Mouse (Mus musculus): Measurements from ENCODE around the gene Abcg8. TPM values are rescaled to one million over a fixed set of nuclear protein-coding genes. Genes with fewer than 3 reads are reported as not detected.

The Abcg8 gene
- polyA plus RNA-seq, 1 experiment from 2014 or later, result 0.40 TPM

DNA sequence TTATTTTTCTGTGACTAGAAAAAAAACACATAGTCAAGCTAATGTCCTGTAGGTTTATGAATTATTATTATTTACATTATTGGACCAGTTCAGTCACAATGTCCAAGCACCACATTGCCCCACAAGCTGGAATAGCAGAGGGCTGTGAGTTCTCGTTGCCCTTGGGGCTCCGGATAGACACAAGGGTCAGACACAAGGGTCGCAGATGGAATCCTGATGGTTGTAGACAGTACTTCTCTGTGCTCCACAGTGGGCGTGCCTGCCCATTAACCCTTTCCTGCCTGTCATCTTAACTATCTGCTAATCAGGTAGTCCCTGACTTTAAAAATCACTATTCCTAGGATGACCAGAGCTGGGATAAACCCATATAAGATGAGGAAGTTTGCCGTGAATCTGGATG, 17.9 kb upstream of the Abcg8 start:
- no peaks in the 10 kb centered on the region for H3K36me3 ChIP-seq
- no peak overlapping the region for H3K9ac ChIP-seq
- H3K9me3 ChIP-seq (replicated peaks), result no peaks in the 10 kb centered on the region
- H3K27ac ChIP-seq, result no peak overlapping the region
- H3K4me1 ChIP-seq (replicated peaks), result no peaks in the 10 kb centered on the region
- H3K4me2 ChIP-seq, result no peak overlapping the region
- no peaks in the 10 kb centered on the region for H3K27me3 ChIP-seq
- WGBS (ENCODE audit: insufficient replicate concordance), result 55% methylated on average over 5 of the region's 5 CpGs
- no peak for DNase-seq
- ATAC-seq (ENCODE audit: low read depth), result no peak
- H3K4me3 ChIP-seq (replicated peaks), result no peak overlapping the region

DNA sequence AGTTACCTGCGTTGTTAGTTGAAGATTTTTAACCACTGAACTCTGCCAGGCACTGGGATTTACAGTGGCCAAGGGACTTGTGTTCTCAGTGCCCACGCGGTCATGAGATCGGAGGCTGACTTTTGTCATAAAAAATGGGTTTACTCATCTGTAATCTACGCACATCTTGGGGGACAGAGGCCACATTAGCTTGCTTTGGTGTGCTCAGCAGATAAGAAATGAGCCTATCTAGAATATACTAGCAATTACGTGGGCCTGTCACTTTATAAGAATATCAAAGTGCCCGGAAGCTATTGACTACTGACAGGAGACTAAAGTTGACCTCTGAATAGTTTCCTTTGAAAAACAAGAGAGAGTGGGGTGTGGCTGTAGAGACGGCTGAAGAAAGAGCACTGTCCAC, 17.2 kb upstream of the Abcg8 start:
- H3K4me2 ChIP-seq, result no peak overlapping the region
- no peak overlapping the region for H3K9ac ChIP-seq
- H3K27me3 ChIP-seq, result no peaks in the 10 kb centered on the region
- ATAC-seq (ENCODE audit: low read depth), result no peak
- no peaks in the 10 kb centered on the region for H3K4me1 ChIP-seq (replicated peaks)
- H3K36me3 ChIP-seq, result no peaks in the 10 kb centered on the region
- DNase-seq, result no peak
- no peaks in the 10 kb centered on the region for H3K9me3 ChIP-seq (replicated peaks)
- no peak overlapping the region for H3K4me3 ChIP-seq (replicated peaks)
- WGBS (ENCODE audit: insufficient replicate concordance), result 70% methylated on average over 8 of the region's 8 CpGs
- no peak overlapping the region for H3K27ac ChIP-seq

DNA sequence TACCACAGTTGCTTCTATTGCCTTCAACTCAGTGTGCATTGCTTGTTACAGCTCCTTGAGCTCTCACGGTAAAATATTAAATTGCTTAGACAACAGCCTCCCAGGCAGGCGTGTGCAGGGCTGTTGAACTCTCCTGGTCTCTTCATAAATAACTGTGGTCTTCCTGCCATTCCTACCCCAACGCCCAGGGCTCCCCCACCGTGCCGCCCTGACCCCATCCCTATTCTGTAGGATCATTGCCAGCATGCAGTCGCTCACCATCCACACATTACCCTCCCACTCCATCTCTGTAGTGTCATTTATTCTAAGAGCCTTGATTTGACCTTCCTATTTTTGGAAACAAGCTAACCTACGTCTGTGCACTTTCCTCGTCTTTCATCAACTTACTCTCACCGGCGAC, 11.0 kb upstream of the Abcg8 start:
- WGBS (ENCODE audit: insufficient replicate concordance), result 64% methylated on average over 10 of the region's 10 CpGs
- no peaks in the 10 kb centered on the region for H3K4me1 ChIP-seq (replicated peaks)
- no peak overlapping the region for H3K9ac ChIP-seq
- no peak overlapping the region for H3K4me3 ChIP-seq (replicated peaks)
- DNase-seq (no peak), ATAC-seq (ENCODE audit: low read depth) (no peak)
- no peaks in the 10 kb centered on the region for H3K36me3 ChIP-seq
- no peaks in the 10 kb centered on the region for H3K27me3 ChIP-seq
- H3K27ac ChIP-seq, result no peak overlapping the region
- no peak overlapping the region for H3K4me2 ChIP-seq
- H3K9me3 ChIP-seq (replicated peaks), result no peaks in the 10 kb centered on the region

DNA sequence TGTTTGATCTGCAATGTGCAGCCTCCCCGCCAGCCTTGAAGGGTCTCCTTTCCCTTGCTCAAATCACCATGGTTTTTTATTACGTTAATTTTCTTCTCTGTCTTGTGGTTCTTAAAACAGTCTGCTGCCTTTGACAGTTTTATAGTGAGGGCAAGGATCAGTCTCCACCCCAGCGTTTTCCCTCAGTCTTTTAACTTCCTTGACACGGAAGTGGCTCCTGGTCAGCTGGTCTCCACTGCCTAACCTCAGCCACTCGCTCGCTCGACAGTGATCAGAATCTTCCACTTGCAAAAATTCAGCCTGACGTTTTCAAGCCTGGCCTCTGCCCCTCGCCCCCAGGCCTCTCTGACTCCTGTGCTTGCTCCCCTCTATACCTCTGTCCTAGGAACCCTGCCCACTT, 10.4 kb upstream of the Abcg8 start:
- DNase-seq (no peak), ATAC-seq (ENCODE audit: low read depth) (no peak)
- no peak overlapping the region for H3K4me3 ChIP-seq (replicated peaks)
- no peaks in the 10 kb centered on the region for H3K4me1 ChIP-seq (replicated peaks)
- no peaks in the 10 kb centered on the region for H3K9me3 ChIP-seq (replicated peaks)
- no peaks in the 10 kb centered on the region for H3K36me3 ChIP-seq
- H3K27me3 ChIP-seq, result no peaks in the 10 kb centered on the region
- no peak overlapping the region for H3K27ac ChIP-seq
- WGBS (ENCODE audit: insufficient replicate concordance), result 23% methylated on average over 9 of the region's 9 CpGs
- no peak overlapping the region for H3K4me2 ChIP-seq
- H3K9ac ChIP-seq, result no peak overlapping the region

DNA sequence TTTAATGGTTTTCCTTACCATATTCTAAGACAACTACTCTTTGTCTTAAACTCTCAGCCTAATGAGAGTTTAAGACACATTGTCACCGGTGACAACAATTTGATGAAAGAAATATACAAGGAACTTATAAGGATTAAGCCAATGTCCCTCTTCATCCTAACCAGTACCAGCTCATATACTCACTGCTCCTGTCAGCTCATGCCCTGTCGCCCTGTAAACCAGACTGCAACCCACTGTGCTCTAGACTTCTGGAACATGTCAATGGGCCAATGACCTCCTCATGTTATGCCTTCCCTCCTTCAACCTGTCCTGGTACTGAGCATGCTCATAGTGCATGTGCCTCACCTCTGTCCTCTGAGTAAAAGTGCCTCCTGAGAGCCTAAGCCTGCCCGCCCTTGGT, 8.3 kb upstream of the Abcg8 start:
- no peak for DNase-seq

DNA sequence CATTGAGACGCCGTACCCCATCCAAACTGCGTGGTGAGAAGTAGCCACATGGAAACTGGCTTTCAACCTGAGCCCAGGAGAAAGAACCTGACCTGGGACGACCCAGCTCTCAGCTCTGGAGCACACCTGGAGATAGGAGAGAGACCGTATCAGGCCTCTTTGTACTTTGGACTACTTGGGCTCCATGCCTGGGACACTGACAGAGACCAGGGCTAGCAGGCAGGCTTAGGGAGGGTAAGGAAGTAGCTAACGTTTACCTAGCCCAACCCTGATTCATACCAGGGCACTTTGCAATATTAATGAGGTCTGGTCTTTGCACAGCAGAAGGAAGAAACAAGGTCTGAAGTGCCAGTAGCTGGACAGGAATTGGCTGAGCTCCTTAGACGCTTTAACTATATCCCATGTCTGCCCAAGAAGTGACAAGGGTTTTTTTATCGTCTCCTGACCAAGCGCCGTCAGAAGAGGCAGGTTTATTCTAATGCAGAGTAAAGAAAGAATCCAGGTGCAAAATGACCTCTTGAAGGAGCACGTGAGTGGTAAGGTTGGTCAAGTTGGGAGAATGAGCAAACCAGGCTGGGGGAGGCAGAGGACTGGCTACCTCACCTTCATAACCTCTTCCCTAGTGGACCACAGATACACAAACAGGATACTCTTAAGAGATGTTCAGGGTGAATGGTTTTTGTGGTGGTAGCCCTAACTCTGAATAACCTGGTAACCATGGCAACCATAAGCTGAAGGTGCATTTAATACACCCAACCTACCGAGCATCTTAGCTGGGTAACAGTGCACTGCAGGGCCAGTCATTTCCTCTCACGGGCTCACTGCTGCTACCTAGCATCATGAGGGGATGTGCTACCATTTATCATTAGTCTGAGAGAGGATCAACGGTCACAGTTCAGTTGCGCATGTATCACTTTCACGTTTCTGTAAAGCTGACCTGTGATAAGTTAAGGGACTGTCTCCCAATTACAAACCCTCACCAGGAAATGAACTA, 3.4 kb upstream of the Abcg8 start:
- H3K4me2 ChIP-seq, result no peak overlapping the region
- 59% methylated on average over 16 of the region's 16 CpGs for WGBS (ENCODE audit: insufficient replicate concordance)
- H3K4me1 ChIP-seq (replicated peaks), result no peaks in the 10 kb centered on the region
- peaks cover 33% of the 10 kb centered on the region for H3K27me3 ChIP-seq
- DNase-seq (no peak), ATAC-seq (ENCODE audit: low read depth) (no peak)
- no peaks in the 10 kb centered on the region for H3K36me3 ChIP-seq
- no peak overlapping the region for H3K27ac ChIP-seq
- no peak overlapping the region for H3K4me3 ChIP-seq (replicated peaks)
- no peaks in the 10 kb centered on the region for H3K9me3 ChIP-seq (replicated peaks)
- H3K9ac ChIP-seq, result no peak overlapping the region

More for the DNA sequence above, 8.3 kb upstream of the Abcg8 start:
- H3K4me3 ChIP-seq (replicated peaks), result no peak overlapping the region
- H3K4me2 ChIP-seq, result no peak overlapping the region
- no peaks in the 10 kb centered on the region for H3K27me3 ChIP-seq
- H3K9ac ChIP-seq, result no peak overlapping the region
- H3K27ac ChIP-seq, result no peak overlapping the region
- no peaks in the 10 kb centered on the region for H3K36me3 ChIP-seq
- 67% methylated on average over 3 of the region's 3 CpGs for WGBS (ENCODE audit: insufficient replicate concordance)
- no peaks in the 10 kb centered on the region for H3K4me1 ChIP-seq (replicated peaks)
- H3K9me3 ChIP-seq (replicated peaks), result no peaks in the 10 kb centered on the region
- no peak for ATAC-seq (ENCODE audit: low read depth)

DNA sequence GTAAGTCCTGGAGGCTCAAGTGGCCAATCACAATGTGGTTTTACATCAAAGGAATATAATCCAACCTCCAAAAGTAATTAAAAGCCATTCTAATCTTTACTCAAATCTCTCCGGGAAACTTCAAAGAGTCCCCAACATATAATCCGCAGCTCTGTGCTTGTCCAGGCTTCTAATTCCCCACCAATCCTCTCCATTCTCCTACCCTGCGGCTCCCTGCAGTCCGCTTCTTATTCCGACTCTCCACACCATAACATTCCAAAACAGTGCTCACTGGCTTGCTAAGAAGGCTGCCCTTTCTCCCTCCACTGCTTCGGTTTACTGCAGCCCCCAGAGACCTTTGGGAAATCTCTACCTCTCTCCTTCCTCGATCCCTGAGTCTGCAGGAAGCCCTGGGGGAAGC, 2.1 kb upstream of the Abcg8 start:
- Histone ChIP-seq H3K4me3 (replicated peaks) (no peak overlapping the region), H3K9ac (no peak overlapping the region), H3K4me2 (no peak overlapping the region), H3K9me3 (replicated peaks) (no peaks in the 10 kb centered on the region), H3K36me3 (no peaks in the 10 kb centered on the region), H3K27ac (no peak overlapping the region), H3K27me3 (peaks cover 40% of the 10 kb centered on the region), H3K4me1 (replicated peaks) (no peaks in the 10 kb centered on the region)
- ATAC-seq (ENCODE audit: low read depth), result no peak
- DNase-seq, result no peak
- 51% methylated on average over 7 of the region's 7 CpGs for WGBS (ENCODE audit: insufficient replicate concordance)

DNA sequence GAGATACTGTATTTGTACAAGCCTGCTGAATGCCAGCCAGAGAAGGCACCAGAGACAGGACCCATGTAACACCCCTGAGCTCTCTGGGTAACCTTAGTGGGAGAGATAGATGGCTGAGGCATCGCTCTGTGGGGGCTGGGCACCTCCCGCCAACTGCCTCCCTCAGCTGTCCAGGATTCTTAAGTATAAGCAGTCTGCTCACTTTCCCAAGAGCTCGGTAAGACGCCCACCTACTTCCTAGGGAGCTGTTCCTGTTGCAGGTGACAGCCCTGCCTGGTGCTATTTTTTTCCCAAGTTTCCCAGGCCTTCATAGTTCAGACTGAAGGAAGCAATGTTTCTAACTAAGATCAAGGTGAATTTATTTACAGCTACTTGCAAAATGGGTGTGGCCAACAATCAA, 898 bp upstream of the Abcg8 start:
- H3K36me3 ChIP-seq, result no peaks in the 10 kb centered on the region
- ATAC-seq (ENCODE audit: low read depth) (no peak), DNase-seq (no peak)
- no peaks in the 10 kb centered on the region for H3K9me3 ChIP-seq (replicated peaks)
- WGBS (ENCODE audit: insufficient replicate concordance), result 53% methylated on average over 4 of the region's 4 CpGs
- no peaks in the 10 kb centered on the region for H3K4me1 ChIP-seq (replicated peaks)
- H3K27me3 ChIP-seq, result peaks cover 40% of the 10 kb centered on the region
- H3K27ac ChIP-seq, result no peak overlapping the region
- H3K4me2 ChIP-seq, result no peak overlapping the region
- no peak overlapping the region for H3K9ac ChIP-seq
- no peak overlapping the region for H3K4me3 ChIP-seq (replicated peaks)

DNA sequence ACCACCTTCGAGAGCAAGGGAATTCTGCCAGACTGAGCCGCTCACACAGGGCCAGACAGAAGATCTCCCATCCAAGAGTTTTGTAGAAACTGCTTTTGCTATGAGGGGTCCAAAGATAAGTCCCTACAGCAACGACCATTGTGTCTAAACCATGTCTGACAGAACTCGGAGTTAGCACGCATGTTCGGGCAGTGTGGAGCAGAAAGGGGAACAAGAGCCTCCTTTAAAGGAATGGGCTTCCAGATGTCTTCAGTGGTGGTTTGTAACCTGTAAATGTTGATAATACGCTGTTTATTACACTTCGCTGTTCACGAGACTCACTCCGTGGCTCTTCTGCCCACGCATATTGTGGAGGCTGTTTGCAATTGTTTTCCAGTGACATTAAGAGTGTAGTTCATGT, 1.5 kb downstream of the Abcg8 start:
- H3K36me3 ChIP-seq, result no peaks in the 10 kb centered on the region
- 61% methylated on average over 11 of the region's 11 CpGs for WGBS (ENCODE audit: insufficient replicate concordance)
- no peak overlapping the region for H3K4me3 ChIP-seq (replicated peaks)
- no peak overlapping the region for H3K27ac ChIP-seq
- DNase-seq (no peak), ATAC-seq (ENCODE audit: low read depth) (no peak)
- H3K4me2 ChIP-seq, result no peak overlapping the region
- no peaks in the 10 kb centered on the region for H3K4me1 ChIP-seq (replicated peaks)
- H3K27me3 ChIP-seq, result peaks cover 40% of the 10 kb centered on the region
- no peaks in the 10 kb centered on the region for H3K9me3 ChIP-seq (replicated peaks)
- H3K9ac ChIP-seq, result no peak overlapping the region

DNA sequence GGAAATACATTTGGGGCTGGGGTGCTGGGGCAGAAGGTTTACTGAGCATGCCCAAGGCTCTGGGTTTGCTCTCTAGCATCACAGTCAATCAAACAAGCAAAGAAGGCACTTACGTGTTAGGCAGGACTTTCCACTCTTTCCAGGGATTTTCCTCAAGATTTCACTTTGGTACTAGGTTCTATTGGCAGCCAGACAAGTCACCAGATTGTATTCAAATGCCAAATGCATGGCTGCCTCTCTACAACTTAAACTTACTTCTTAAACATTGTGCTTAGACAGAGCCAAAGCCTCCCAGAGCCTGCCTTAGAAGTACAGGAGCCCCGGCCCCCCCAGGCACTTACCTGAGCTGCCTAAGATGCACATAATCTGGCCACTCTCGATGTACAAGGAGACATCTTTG, 5.6 kb downstream of the Abcg8 start:
- Histone ChIP-seq H3K9ac (no peak overlapping the region), H3K4me1 (replicated peaks) (peaks cover 4% of the 10 kb centered on the region), H3K4me2 (no peak overlapping the region), H3K27me3 (peaks cover 15% of the 10 kb centered on the region; the same call in 1 of the 2 replicates), H3K27ac (no peak overlapping the region), H3K36me3 (no peaks in the 10 kb centered on the region), H3K4me3 (replicated peaks) (no peak overlapping the region), H3K9me3 (replicated peaks) (no peaks in the 10 kb centered on the region)
- WGBS (ENCODE audit: insufficient replicate concordance), result 60% methylated on average over 3 of the region's 3 CpGs
- no peak for ATAC-seq (ENCODE audit: low read depth)
- DNase-seq, result no peak

DNA sequence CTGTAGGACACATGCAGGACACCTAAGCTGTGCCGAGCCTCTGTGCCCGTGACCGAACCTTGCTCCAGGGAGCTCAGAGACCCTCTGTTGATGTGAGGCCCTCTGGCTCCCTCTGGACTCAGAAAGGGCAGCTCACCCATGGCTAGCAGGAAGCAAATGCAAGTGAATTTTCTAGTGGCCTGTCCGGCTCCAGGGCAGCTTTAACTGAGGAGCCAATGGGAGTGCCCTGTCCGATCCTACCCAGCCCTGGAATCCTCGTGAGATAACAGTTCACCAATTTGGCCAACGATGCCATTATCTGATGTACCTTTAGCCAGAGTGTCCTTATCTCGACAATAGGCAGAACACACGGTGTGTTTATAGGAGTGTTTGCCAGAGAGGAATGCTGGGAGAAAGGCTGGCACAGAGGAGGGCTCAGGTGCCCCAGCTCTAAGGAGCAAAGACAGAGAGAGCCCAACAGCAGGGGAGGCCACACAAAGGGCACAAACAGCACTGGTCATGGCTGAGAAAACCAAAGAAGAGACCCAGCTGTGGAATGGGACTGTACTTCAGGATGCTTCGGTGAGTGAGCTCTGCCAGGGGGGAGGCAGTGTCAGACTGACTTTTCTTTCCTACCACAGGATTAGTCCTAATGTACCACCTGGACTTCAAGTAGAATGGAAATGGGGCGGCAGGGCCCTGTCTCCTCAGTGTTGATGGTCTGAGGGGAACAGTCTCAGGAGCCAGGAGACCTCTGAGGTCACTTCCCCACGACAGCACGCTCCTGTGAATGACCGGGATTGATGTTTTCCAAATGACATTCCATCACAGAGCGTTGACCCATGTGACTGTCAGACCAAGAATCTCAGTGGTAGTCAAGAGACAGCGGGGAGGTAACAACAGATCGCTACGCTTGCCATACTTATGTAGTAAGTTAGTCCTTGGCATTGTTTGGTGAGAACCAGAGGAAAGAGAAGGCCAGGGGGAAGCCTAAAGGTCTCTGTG, 6.9 kb downstream of the Abcg8 start, which contains the start of gene Abcg5:
Abcg5 (minus strand) TSS at position 278 of the 984 bp plus-strand sequence.
- Histone ChIP-seq H3K9ac (no peak within 1 kb of the TSS), H3K27ac (no peak within 1 kb of the TSS), H3K4me2 (no peak within 1 kb of the TSS), H3K4me1 (replicated peaks) (peaks cover 4% of the 10 kb centered on the region), H3K27me3 (0 out of 2 replicates have a peak, but pooled peaks cover 4% of the 10 kb centered on the region), H3K36me3 (no peaks in the 10 kb centered on the region), H3K9me3 (replicated peaks) (no peaks in the 10 kb centered on the region), H3K4me3 (replicated peaks) (no peak within 1 kb of the TSS)
- no peak for DNase-seq
- no peak for ATAC-seq (ENCODE audit: low read depth)
- 60% methylated on average over 18 of the region's 18 CpGs for WGBS (ENCODE audit: insufficient replicate concordance)
